Mouse (Mus musculus) hindbrain, embryonic 14.5 days (tissue): ENCODE results near the gene Olfr70. TPM values are rescaled to one million over a fixed set of nuclear protein-coding genes. Genes with fewer than 3 reads are reported as not detected.

Source experiments
- ATAC-seq: fragments of 200-750 bp; cut with Nextera tagmentation; 2 replicates; pipeline ENCODE4 v1.8.0; 2017; ENCODE audit warnings: moderate number of reproducible peaks, mild to moderate bottlenecking, moderate TSS enrichment, moderate library complexity; ENCODE audit not compliant: low FRiP score
- DNase-seq: peaks from one replicate; pipeline ENCODE4 v3.0.0-alpha.2; 2015; ENCODE audit warnings: low spot score
- H3K27ac ChIP-seq: fragments of 300-500 bp; sonication (generic); 2 replicates; pipeline ENCODE4 v1.5.1; 2014; ENCODE audit warnings: mild to moderate bottlenecking, moderate library complexity
- H3K27me3 ChIP-seq: fragments of 300-500 bp; sonication (generic); 2 replicates; pipeline ENCODE4 v1.6.1; 2014; ENCODE audit warnings: mild to moderate bottlenecking, low read length, mixed read lengths; ENCODE audit not compliant: control insufficient read depth, insufficient read depth
- H3K36me3 ChIP-seq: fragments of 300-500 bp; sonication (generic); replicated peaks from 2 replicates; pipeline ENCODE4 v1.6.1; 2014; ENCODE audit not compliant: control insufficient read depth, insufficient read depth
- H3K4me1 ChIP-seq: fragments of 300-500 bp; sonication (generic); replicated peaks from 2 replicates; pipeline ENCODE4 v1.6.1; 2014; ENCODE audit warnings: antibody characterized with exemption, low read length, mixed read lengths; ENCODE audit not compliant: control insufficient read depth, insufficient read depth
- H3K4me2 ChIP-seq: fragments of 300-500 bp; sonication (generic); replicated peaks from 2 replicates; pipeline ENCODE4 v1.6.1; 2014; ENCODE audit warnings: mild to moderate bottlenecking, moderate library complexity
- H3K4me3 ChIP-seq: fragments of 300-500 bp; sonication (generic); replicated peaks from 2 replicates; pipeline ENCODE4 v1.5.1; 2014; ENCODE audit warnings: mild to moderate bottlenecking, low read length
- H3K9ac ChIP-seq: fragments of 300-500 bp; sonication (generic); 2 replicates; pipeline ENCODE4 v1.6.1; 2014
- H3K9me3 ChIP-seq: fragments of 300-500 bp; sonication (generic); 2 replicates; pipeline ENCODE4 v1.6.1; 2016; ENCODE audit warnings: low read length; ENCODE audit not compliant: control insufficient read depth
- WGBS: fragments of 180-500 bp; shearing (Covaris S2); extraction: QIAGEN DNeasy Blood & Tissue Kit; methylation state at CpG from one replicate; pipeline ENCODE4 v1.1.7; 2014; 5-methylcytosine and 5-hydroxymethylcytosine counted together
- polyA plus RNA-seq: library from polyadenylated mRNA; unstranded; fragments of >200 nt; fragmentation: Nextera tagmentation; extraction: Ambion mirVana; gene quantifications from 2 replicates; pipeline ENCODE4 v1.2.1, GENCODE M21; 2014

The Olfr70 gene
- polyA plus RNA-seq, 1 experiment from 2014 or later = not detected

GRCm38 (mm10) chr4:43729794-43730550 is 29.4 kb upstream of the Olfr70 start, which contains the start of gene Spaar:
Gene Spaar, plus strand, starts transcription at chr4:43730034.
- no peaks in the 10 kb centered on the region for H3K4me1 ChIP-seq
- H3K36me3 ChIP-seq = no peaks in the 10 kb centered on the region
- no peaks in the 10 kb centered on the region for H3K9me3 ChIP-seq
- no peaks in the 10 kb centered on the region for H3K27me3 ChIP-seq
- DNase-seq (no peak), ATAC-seq (no peak)
- no peak within 1 kb of the TSS for H3K9ac ChIP-seq
- no peak within 1 kb of the TSS for H3K27ac ChIP-seq
- H3K4me3 ChIP-seq = no peak within 1 kb of the TSS
- 76% methylated on average over 14 of the region's 14 CpGs for WGBS
- no peak within 1 kb of the TSS for H3K4me2 ChIP-seq

- Histone ChIP-seq H3K4me1 (no peaks in the 10 kb centered on the region), H3K36me3 (no peaks in the 10 kb centered on the region), H3K4me2 (no peak overlapping the region), H3K27ac (no peak overlapping the region), H3K9me3 (no peaks in the 10 kb centered on the region), H3K4me3 (no peak overlapping the region), H3K9ac (no peak overlapping the region), H3K27me3 (no peaks in the 10 kb centered on the region)
- ATAC-seq (no peak), DNase-seq (no peak)
- 75% methylated on average over 3 of the region's 3 CpGs for WGBS
Measured at GRCm38 (mm10) chr4:43729126-43729525, 28.5 kb upstream of the Olfr70 start.

DNA sequence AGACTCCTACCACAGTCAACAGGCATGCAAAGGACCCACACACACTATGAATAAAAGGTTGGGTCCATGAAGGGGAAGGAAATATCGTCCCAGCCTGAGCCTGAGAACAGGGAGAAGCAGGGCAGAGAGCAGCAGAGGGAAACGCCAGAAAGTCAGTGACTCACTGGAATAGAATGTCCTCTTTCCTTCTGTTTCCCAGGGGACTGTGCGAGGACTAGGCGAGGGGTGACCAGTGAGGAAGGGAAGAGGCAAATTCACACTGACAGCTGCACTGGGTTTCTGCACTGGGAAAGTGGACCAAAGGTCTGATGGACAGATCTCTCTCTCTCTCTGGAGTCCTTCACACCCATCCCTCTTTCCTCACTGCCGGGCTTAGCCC is 28.0 kb upstream of the Olfr70 start:
- no peaks in the 10 kb centered on the region for H3K9me3 ChIP-seq
- H3K27ac ChIP-seq = no peak overlapping the region
- no peak for ATAC-seq
- no peaks in the 10 kb centered on the region for H3K4me1 ChIP-seq
- H3K36me3 ChIP-seq = no peaks in the 10 kb centered on the region
- DNase-seq = no peak
- H3K27me3 ChIP-seq = no peaks in the 10 kb centered on the region
- H3K4me2 ChIP-seq = no peak overlapping the region
- WGBS = 68% methylated on average over 5 of the region's 5 CpGs
- H3K9ac ChIP-seq = no peak overlapping the region
- no peak overlapping the region for H3K4me3 ChIP-seq

DNA sequence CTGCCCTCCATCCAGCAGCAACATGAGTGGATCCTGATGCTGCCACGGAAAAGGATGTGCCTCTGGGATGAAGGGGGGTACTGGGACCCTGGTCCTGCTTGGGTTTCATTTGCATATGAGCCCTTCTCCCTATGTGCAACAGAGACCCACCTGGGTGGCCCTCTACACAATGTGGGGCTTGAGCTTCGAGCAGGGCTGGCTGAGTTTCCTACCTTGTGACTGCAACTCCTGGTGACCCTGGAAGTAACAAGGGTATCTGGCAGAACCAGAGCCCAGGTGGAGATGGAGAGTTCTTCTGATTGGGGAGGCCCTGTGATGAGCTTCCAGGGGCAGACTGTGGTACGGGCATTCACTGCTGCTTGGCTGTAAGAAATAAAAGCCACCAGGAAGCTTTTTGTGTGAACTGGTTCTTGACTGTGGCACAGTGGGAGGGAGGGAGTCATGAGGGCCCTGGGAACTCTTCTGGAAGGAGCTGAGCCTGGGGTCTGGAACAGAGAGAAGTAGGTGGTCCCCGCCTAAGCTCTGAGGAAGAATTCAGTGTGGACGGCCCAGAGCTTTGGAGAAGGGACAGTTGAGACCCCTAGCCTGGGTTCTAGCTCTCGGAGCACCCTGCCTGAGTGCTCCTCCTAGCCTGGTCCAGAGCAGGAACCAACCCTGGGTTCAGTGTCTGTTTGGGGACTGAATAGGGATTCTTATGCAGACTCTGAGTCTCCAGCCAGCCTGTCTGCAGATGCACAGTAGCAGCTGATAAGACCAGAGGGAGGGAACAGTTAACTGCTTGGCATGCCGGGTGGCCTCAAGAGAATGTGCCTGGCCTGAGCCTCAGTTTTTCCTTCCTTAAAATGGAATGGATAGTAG is 27.3 kb upstream of the Olfr70 start:
- H3K4me2 ChIP-seq = no peak overlapping the region
- no peaks in the 10 kb centered on the region for H3K4me1 ChIP-seq
- H3K27me3 ChIP-seq = no peaks in the 10 kb centered on the region
- DNase-seq = no peak
- 73% methylated on average over 7 of the region's 7 CpGs for WGBS
- H3K36me3 ChIP-seq = no peaks in the 10 kb centered on the region
- no peak overlapping the region for H3K27ac ChIP-seq
- ATAC-seq = no peak
- H3K4me3 ChIP-seq = no peak overlapping the region
- H3K9me3 ChIP-seq = no peaks in the 10 kb centered on the region
- H3K9ac ChIP-seq = no peak overlapping the region

- no peak within 1 kb of the TSS for H3K4me3 ChIP-seq
- no peak for DNase-seq
- no peak for ATAC-seq
- no peaks in the 10 kb centered on the region for H3K27me3 ChIP-seq
- no peaks in the 10 kb centered on the region for H3K4me1 ChIP-seq
- 51% methylated on average over 3 of the region's 3 CpGs for WGBS
- no peak within 1 kb of the TSS for H3K9ac ChIP-seq
- no peak within 1 kb of the TSS for H3K27ac ChIP-seq
- no peaks in the 10 kb centered on the region for H3K36me3 ChIP-seq
- no peaks in the 10 kb centered on the region for H3K9me3 ChIP-seq
- no peak within 1 kb of the TSS for H3K4me2 ChIP-seq
Measured at GRCm38 (mm10) chr4:43726995-43727394, 26.4 kb upstream of the Olfr70 start, which contains the start of gene Hrct1. Gene Hrct1, plus strand, starts transcription at chr4:43727188.

GRCm38 (mm10) chr4:43726228-43726993 is 25.8 kb upstream of the Olfr70 start:
- no peak overlapping the region for H3K27ac ChIP-seq
- H3K36me3 ChIP-seq = no peaks in the 10 kb centered on the region
- ATAC-seq = no peak
- H3K9ac ChIP-seq = no peak overlapping the region
- H3K4me2 ChIP-seq = no peak overlapping the region
- WGBS = 78% methylated on average over 12 of the region's 12 CpGs
- H3K4me1 ChIP-seq = no peaks in the 10 kb centered on the region
- H3K4me3 ChIP-seq = no peak overlapping the region
- no peak for DNase-seq
- H3K27me3 ChIP-seq = no peaks in the 10 kb centered on the region
- no peaks in the 10 kb centered on the region for H3K9me3 ChIP-seq

- DNase-seq = no peak
- Histone ChIP-seq H3K4me1 (no peaks in the 10 kb centered on the region; the same call in 1 of the 2 replicates), H3K9ac (no peak overlapping the region), H3K9me3 (no peaks in the 10 kb centered on the region), H3K27ac (no peak overlapping the region), H3K4me2 (no peak overlapping the region), H3K27me3 (no peaks in the 10 kb centered on the region), H3K4me3 (no peak overlapping the region), H3K36me3 (no peaks in the 10 kb centered on the region)
- ATAC-seq = no peak
- 56% methylated on average over 1 of the region's 1 CpGs for WGBS
Measured at GRCm38 (mm10) chr4:43724764-43725163, 24.2 kb upstream of the Olfr70 start.

GRCm38 (mm10) chr4:43722191-43722590 is 21.6 kb upstream of the Olfr70 start:
- 88% methylated on average over 4 of the region's 4 CpGs for WGBS

More at GRCm38 (mm10) chr4:43722191-43722590, 21.6 kb upstream of the Olfr70 start:
- no peaks in the 10 kb centered on the region; the same call in 1 of the 2 replicates for H3K4me1 ChIP-seq
- no peaks in the 10 kb centered on the region for H3K9me3 ChIP-seq
- no peak for ATAC-seq
- no peak overlapping the region for H3K9ac ChIP-seq
- DNase-seq = no peak
- H3K27ac ChIP-seq = no peak overlapping the region
- H3K36me3 ChIP-seq = no peaks in the 10 kb centered on the region
- no peaks in the 10 kb centered on the region for H3K27me3 ChIP-seq
- H3K4me3 ChIP-seq = no peak overlapping the region
- H3K4me2 ChIP-seq = no peak overlapping the region
